ENCODE assay signal across 22 mouse cellular contexts in genomic region chr9:32614191-32614590, GRCm38 (mm10). TPM values are rescaled to one million over a fixed set of nuclear protein-coding genes. Genes with fewer than 3 reads are reported as not detected.
DNase-seq lines count a peak whose midpoint lies in the region; ATAC-seq lines count a peak whose summit lies in the region.
"Had no signal": no experiment of that assay in that cellular context is flagged by ENCODE, and none has a peak within 500 bp of the region (broad histone marks: within the 10 kb centered on the region; RNA-seq: fewer than 3 reads in every experiment).

No protein-coding gene starts in this region.

- no peaks in the 10 kb centered on the region for H3K9me3 ChIP-seq in heart, embryonic 16.5 days (replicated peaks; ENCODE audit: control insufficient read depth, low read length)
- no peaks in the 10 kb centered on the region for H3K9me3 ChIP-seq in midbrain, embryonic 11.5 days (ENCODE audit: control insufficient read depth, low read length)
- H3K9me3 ChIP-seq in midbrain, embryonic 16.5 days (replicated peaks; ENCODE audit: control insufficient read depth, low read length, poor library complexity, severe bottlenecking) = no peaks in the 10 kb centered on the region
- H3K9me3 ChIP-seq: embryonic facial prominence, embryonic 15.5 days; forebrain, embryonic 10.5 days; forebrain, embryonic 15.5 days; heart, embryonic 12.5 days; hindbrain, embryonic 13.5 days; intestine, embryonic 15.5 days had no signal

- no peaks in the 10 kb centered on the region for H3K27me3 ChIP-seq in heart, embryonic 16.5 days (ENCODE audit: control insufficient read depth, insufficient read depth, low read length)
- H3K27me3 ChIP-seq in midbrain, embryonic 11.5 days (ENCODE audit: control insufficient read depth, insufficient read depth, low read length) = peaks cover 8% of the 10 kb centered on the region
- H3K27me3 ChIP-seq in midbrain, embryonic 16.5 days (ENCODE audit: control insufficient read depth, insufficient read depth, low read depth, low read length) = peaks cover 15% of the 10 kb centered on the region
- H3K27me3 ChIP-seq: embryonic facial prominence, embryonic 15.5 days; heart, embryonic 12.5 days; intestine, embryonic 15.5 days had no signal

- H3K9ac ChIP-seq in heart, embryonic 16.5 days (ENCODE audit: low read length) = no peak overlapping the region
- H3K9ac ChIP-seq in midbrain, embryonic 11.5 days (ENCODE audit: low read length) = no peak overlapping the region
- no peak overlapping the region for H3K9ac ChIP-seq in midbrain, embryonic 16.5 days (ENCODE audit: low read depth, low read length)
- H3K9ac ChIP-seq: embryonic facial prominence, embryonic 15.5 days; forebrain, embryonic 15.5 days; heart, embryonic 12.5 days; hindbrain, embryonic 13.5 days; intestine, embryonic 15.5 days had no signal

- H3K4me2 ChIP-seq in heart, embryonic 16.5 days (ENCODE audit: low read depth, low read length) = no peak overlapping the region
- no peak overlapping the region for H3K4me2 ChIP-seq in midbrain, embryonic 11.5 days
- H3K4me2 ChIP-seq in midbrain, embryonic 16.5 days (ENCODE audit: low read length) = no peak overlapping the region
- H3K4me2 ChIP-seq: embryonic facial prominence, embryonic 15.5 days; forebrain, embryonic 15.5 days; heart, embryonic 12.5 days; hindbrain, embryonic 13.5 days; intestine, embryonic 15.5 days had no signal

- 81% methylated on average over 9 of the region's 9 CpGs for WGBS in heart, embryonic 16.5 days
- WGBS in midbrain, embryonic 11.5 days = 93% methylated on average over 9 of the region's 9 CpGs
- WGBS in midbrain, embryonic 16.5 days = 94% methylated on average over 9 of the region's 9 CpGs

- peaks cover 8% of the 10 kb centered on the region; the same call in 1 of the 2 replicates for H3K4me1 ChIP-seq in heart, embryonic 16.5 days (ENCODE audit: control insufficient read depth, insufficient read depth, low read length)
- H3K4me1 ChIP-seq in midbrain, embryonic 11.5 days (ENCODE audit: control insufficient read depth, insufficient read depth, low read length) = peaks cover 3% of the 10 kb centered on the region; the same call in 1 of the 2 replicates
- H3K4me1 ChIP-seq in midbrain, embryonic 16.5 days (ENCODE audit: control insufficient read depth, insufficient read depth, low read length) = no peaks in the 10 kb centered on the region
- H3K4me1 ChIP-seq: forebrain, embryonic 15.5 days; intestine, embryonic 15.5 days had no signal

- no peak overlapping the region for H3K4me3 ChIP-seq in heart, embryonic 16.5 days (ENCODE audit: low read length)
- no peak overlapping the region for H3K4me3 ChIP-seq in midbrain, embryonic 11.5 days (ENCODE audit: low read depth, low read length)
- H3K4me3 ChIP-seq in midbrain, embryonic 16.5 days (ENCODE audit: low read depth, low read length) = no peak overlapping the region
- H3K4me3 ChIP-seq: embryonic facial prominence, embryonic 15.5 days; erythroblast, embryonic 14.5 days; forebrain, embryonic 10.5 days; forebrain, embryonic 15.5 days; heart, embryonic 12.5 days; hindbrain, embryonic 13.5 days; intestine, embryonic 15.5 days had no signal

- ATAC-seq in heart, embryonic 16.5 days (replicated peaks; ENCODE audit: extremely low read depth, insufficient read depth, low FRiP score) = no peak
- no peak for ATAC-seq in midbrain, embryonic 11.5 days (ENCODE audit: low FRiP score)
- ATAC-seq in midbrain, embryonic 16.5 days = no peak
- ATAC-seq: forebrain, embryonic 15.5 days; hindbrain, postnatal 0 days; intestine, embryonic 15.5 days had no signal

- no peaks in the 10 kb centered on the region for H3K36me3 ChIP-seq in heart, embryonic 16.5 days (ENCODE audit: control insufficient read depth, insufficient read depth)
- H3K36me3 ChIP-seq in midbrain, embryonic 11.5 days (ENCODE audit: control insufficient read depth, insufficient read depth, low read length) = no peaks in the 10 kb centered on the region
- no peaks in the 10 kb centered on the region for H3K36me3 ChIP-seq in midbrain, embryonic 16.5 days (ENCODE audit: control insufficient read depth, insufficient read depth, low read length)
- H3K36me3 ChIP-seq: embryonic facial prominence, embryonic 15.5 days; forebrain, embryonic 10.5 days; forebrain, embryonic 15.5 days; heart, embryonic 12.5 days; hindbrain, embryonic 13.5 days; intestine, embryonic 15.5 days had no signal

- peak overlapping the region; percentile 82; the same call in 1 of the 2 replicates for H3K27ac ChIP-seq in heart, embryonic 16.5 days (ENCODE audit: low read length)
- no peak overlapping the region for H3K27ac ChIP-seq in midbrain, embryonic 11.5 days (ENCODE audit: low read depth, low read length)
- H3K27ac ChIP-seq in midbrain, embryonic 16.5 days (ENCODE audit: low read length) = no peak overlapping the region
- H3K27ac ChIP-seq: embryonic facial prominence, embryonic 15.5 days; forebrain, embryonic 10.5 days; forebrain, embryonic 15.5 days; hindbrain, embryonic 13.5 days; hindbrain, postnatal 0 days; intestine, embryonic 15.5 days had no signal

- DNase-seq in heart, adult 9 months (ENCODE audit: low spot score in 2 of 2) = no peak
- peak; percentile 62 for DNase-seq in midbrain, embryonic 11.5 days (ENCODE audit: low spot score, missing footprints)
- DNase-seq in induced T-regulatory cell, adult 2 months (ENCODE audit: low read depth) = peak; percentile 37
- DNase-seq in adipocyte (ENCODE audit: low spot score) = no peak
- DNase-seq: adrenal gland, adult 8-10 months; adrenal gland, postnatal 36 days; cerebellum, adult 11 months; cerebellum, adult 8-10 months; cerebellum, postnatal 14 days; embryo, embryonic 11 days; gastrocnemius, postnatal 36 days; heart, postnatal 14 days had no signal

RNA-seq across cellular contexts. Expression of gene Ets1, which starts 21.8 kb away (rescaled TPM):
- 59.0 and 66.7 TPM in 2 replicates for polyA plus RNA-seq in heart, embryonic 16.5 days (2015; fragmentation: Nextera tagmentation; extraction: Ambion mirVana)
- polyA plus RNA-seq in midbrain, embryonic 11.5 days (2014; fragmentation: Nextera tagmentation; extraction: Ambion mirVana) = 21.7 and 22.9 TPM in 2 replicates
- polyA plus RNA-seq in midbrain, embryonic 16.5 days (2015; fragmentation: Nextera tagmentation; extraction: Ambion mirVana) = 17.5 and 19.3 TPM in 2 replicates

Comparison
In these comparisons a context has a peak if more than half of its experiments do, and no peak if none do; other contexts are left out.
1. DNase-seq: peak in midbrain, embryonic 11.5 days (single experiment) and induced T-regulatory cell, adult 2 months (single experiment); none in heart, adult 9 months (0 of 2) and adipocyte (single experiment).